Mouse (Mus musculus) ovary, postnatal 36 days (tissue): ENCODE results near the gene Gm21836.
"Not testable (repeated sequence)": the region's sequence is repeated elsewhere in the genome, so short reads cannot be mapped to it uniquely, and the experiment has no call there.

ENCODE experiments used
- DNase-seq: peaks from one replicate; pipeline ENCODE4 v3.0.0; 2022; ENCODE audit warnings: low spot score, mixed read lengths

Gm21836 gene

DNA sequence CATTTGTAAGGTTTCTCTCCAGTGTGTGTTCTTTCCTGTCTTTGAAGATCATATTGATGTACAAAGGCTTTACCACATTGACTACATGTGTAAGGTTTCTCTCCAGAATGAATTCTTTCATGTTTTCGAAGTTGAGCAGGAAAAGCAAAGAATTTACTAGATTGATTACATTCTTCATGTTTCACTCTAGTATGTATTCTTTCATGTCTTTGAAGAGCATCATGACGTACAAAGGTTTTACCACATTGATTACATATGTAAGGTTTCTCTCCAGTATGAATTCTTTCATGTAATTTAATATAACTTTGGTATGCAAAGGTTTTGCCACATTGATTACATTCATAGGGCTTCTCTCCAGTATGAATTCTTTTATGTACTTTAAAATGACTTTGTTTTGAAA lies at the start of gene Gm21836:
Gene Gm21836, minus strand, starts transcription at position 101 of the 400 bp plus-strand sequence.
- not testable (repeated sequence) for DNase-seq

DNA sequence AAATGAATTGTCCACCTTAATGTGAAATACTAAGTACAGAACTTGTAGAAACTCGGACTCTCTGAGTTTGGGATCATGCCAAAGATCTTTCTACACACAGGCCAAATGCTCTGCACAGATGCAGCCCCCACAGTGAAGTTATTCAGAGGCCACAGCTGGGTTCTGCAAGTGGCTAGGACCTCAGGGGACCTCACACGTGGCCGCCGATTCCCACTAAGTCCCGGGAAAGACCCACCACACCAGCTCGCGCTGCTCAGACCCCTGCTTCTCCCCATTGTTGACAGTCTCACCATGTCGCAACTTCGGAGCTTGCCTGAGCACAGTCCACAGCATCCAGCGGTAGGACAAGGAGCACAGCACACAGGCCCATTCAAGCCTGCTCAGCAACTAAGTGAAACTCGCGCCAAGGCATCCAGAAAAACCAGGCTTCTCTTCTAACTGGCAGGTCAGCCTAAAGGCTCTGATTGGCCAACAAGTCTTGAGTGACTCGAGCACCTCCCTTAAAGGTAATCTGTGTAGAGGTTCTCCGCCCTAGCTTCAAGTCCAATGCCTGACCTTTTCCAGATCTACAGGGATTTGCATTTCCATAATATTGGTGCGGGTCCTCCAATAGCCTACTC lies 13.1 kb downstream of the Gm21836 start:
- not testable (repeated sequence) for DNase-seq

DNA sequence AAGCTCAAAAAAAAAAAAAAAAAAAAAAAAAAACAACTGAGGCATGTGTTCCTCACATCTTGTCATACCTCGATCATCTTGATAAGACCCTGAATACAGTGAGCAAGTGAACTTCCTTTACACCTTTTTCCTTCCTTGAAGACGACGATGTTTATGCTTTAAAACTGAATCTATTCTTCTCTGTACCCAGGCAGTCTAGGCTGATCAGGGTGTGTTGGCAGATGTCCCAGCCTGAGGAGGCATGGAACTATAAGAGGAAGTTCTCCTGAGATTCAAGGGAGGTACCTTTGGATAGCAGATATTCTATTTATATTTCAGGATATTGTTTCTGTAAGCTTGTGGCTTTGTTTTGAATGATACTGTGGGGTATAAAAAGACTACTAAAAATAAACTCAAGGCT lies 15.5 kb downstream of the Gm21836 start:
- peak; percentile 20 for DNase-seq

DNA sequence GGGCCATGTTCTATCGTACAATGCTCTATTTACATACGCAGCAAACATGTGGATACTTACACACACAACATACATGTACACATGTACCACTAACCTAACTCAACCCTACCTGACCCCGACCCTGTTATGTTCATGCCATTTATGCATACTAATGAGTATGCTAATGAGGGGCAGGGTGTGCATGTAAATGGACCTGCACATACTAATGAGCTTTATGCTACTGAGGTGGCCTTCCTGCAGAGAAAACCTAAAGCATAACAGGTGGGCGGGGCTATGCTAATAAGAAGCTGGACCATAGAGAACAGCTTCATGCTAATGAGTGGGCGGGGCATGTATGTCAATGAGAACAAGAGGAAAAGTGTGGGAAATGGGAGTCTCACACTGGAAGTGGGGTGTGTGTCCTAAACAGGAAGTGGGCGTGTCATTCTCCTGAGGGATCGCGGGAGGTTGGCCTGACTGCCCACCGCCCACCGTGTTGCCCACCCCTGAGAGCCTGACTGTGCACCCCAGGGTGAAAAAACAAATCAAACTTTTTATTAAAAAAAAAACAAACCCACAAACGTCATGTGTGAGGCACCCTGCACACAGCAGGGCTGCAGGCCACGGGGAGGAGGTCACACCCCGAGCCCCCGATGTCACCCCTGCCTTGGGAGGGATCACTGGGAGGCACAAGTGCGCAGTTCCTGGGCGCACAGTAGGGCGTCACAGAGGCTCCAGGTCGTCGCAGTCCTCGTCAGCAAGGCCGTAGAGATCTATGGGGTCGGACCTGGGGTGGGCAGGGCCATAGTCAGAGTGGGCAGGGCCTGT lies 17.3 kb downstream of the Gm21836 start, which contains the start of gene Ppp2r3d:
Gene Ppp2r3d, minus strand, starts transcription at position 803 of the 807 bp plus-strand sequence.
- peak; percentile 5 for DNase-seq

DNA sequence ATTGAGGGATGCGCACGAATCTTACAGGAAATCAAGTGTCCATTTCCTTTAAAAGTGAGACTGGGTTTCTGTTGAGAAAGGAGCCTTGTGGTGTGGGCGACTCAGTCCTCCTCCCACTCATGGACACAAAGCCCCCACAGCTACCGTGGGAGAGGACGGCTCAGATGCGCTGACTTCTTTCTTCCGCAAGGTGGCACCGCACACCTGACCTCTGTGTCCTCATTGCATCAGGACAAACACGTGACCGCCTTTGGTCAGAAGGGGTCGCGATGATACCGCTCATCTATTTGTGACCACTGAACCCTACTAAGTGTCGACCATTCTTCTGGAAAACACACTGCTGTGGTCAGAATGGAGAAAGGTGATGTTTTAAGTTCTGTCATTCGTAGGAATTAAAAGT lies 17.9 kb downstream of the Gm21836 start:
- DNase-seq: no peak

DNA sequence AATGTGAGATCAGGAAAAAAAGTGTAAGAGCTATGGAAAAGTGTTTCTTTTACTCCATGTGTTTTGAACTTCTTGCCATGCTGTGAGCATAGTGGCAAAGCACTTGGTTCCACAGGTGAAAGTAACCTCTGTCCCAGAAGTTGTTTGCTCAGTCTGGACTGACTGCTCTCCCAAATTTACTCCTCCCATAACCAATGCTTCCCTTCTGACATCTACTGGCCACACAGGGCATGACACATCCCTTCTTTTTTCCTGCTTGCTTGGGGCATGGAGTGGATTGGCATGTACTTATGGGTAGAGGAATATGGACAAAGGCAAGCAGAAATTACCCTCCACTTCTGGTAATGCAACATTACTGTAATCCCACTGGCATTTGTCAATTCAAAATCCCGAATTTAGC lies 37.0 kb downstream of the Gm21836 start:
- DNase-seq: peak; percentile 51
